Mouse (Mus musculus) testis, postnatal 14 days (tissue): Measurements from ENCODE around the gene Atp2c1.

Experiments used
- DNase-seq: peaks from one replicate; pipeline ENCODE4 v3.0.0; 2021; ENCODE audit warnings: low spot score

Atp2c1 gene

GRCm38 (mm10) chr9:105488363-105488762, 38.8 kb downstream of the Atp2c1 start:
- no peak for DNase-seq

GRCm38 (mm10) chr9:105484338-105485084, 42.6 kb downstream of the Atp2c1 start:
- DNase-seq: no peak

GRCm38 (mm10) chr9:105483880-105484279, 43.2 kb downstream of the Atp2c1 start:
- DNase-seq: no peak

GRCm38 (mm10) chr9:105482715-105483510, 44.2 kb downstream of the Atp2c1 start:
- DNase-seq: no peak

- no peak for DNase-seq
These were observed 45.0 kb downstream of the Atp2c1 start for GRCm38 (mm10) chr9:105482070-105482469.

- DNase-seq: no peak
These were observed 51.0 kb downstream of the Atp2c1 start for GRCm38 (mm10) chr9:105476134-105476533.

GRCm38 (mm10) chr9:105474910-105475309, 52.2 kb downstream of the Atp2c1 start:
- no peak for DNase-seq

GRCm38 (mm10) chr9:105467787-105468186, 59.3 kb downstream of the Atp2c1 start:
- DNase-seq: no peak

GRCm38 (mm10) chr9:105461496-105461895, 65.6 kb downstream of the Atp2c1 start:
- no peak for DNase-seq

- no peak for DNase-seq
These were observed 68.1 kb downstream of the Atp2c1 start for GRCm38 (mm10) chr9:105459032-105459431.

GRCm38 (mm10) chr9:105408549-105408948, 118.6 kb downstream of the Atp2c1 start:
- DNase-seq: no peak

GRCm38 (mm10) chr9:105395218-105395627, 131.9 kb downstream of the Atp2c1 start, which contains the start of the genes Aste1 and Nek11:
Aste1 (plus strand) TSS chr9:105395392.
Nek11 (minus strand) TSS chr9:105395524.
- DNase-seq: peak; percentile 92

- no peak for DNase-seq
These were observed 132.4 kb downstream of the Atp2c1 start for GRCm38 (mm10) chr9:105394720-105395119.

GRCm38 (mm10) chr9:105390616-105391015, 136.5 kb downstream of the Atp2c1 start:
- DNase-seq: no peak

GRCm38 (mm10) chr9:105389289-105389688, 137.8 kb downstream of the Atp2c1 start:
- peak; percentile 20 for DNase-seq

- DNase-seq: no peak
These were observed 139.7 kb downstream of the Atp2c1 start for GRCm38 (mm10) chr9:105387403-105387802.

- DNase-seq: no peak
These were observed 147.5 kb downstream of the Atp2c1 start for GRCm38 (mm10) chr9:105379533-105380145.

GRCm38 (mm10) chr9:105377622-105378021, 149.5 kb downstream of the Atp2c1 start:
- no peak for DNase-seq

- DNase-seq: no peak
These were observed 150.1 kb downstream of the Atp2c1 start for GRCm38 (mm10) chr9:105376954-105377530.

GRCm38 (mm10) chr9:105376411-105376810, 150.7 kb downstream of the Atp2c1 start:
- DNase-seq: no peak

- no peak for DNase-seq
These were observed 152.8 kb downstream of the Atp2c1 start for GRCm38 (mm10) chr9:105374361-105374760.

- no peak for DNase-seq
These were observed 158.5 kb downstream of the Atp2c1 start for GRCm38 (mm10) chr9:105368605-105369004.
